Mouse (Mus musculus): Measurements from ENCODE around the gene Rsbn1. TPM values are rescaled to one million over a fixed set of nuclear protein-coding genes. Genes with fewer than 3 reads are reported as not detected.

Rsbn1 gene
- polyA plus RNA-seq, 1 experiment, result 0.91 TPM

GRCm38 (mm10) chr3:103984556-103984955, 70.6 kb downstream of the Rsbn1 start:
- Histone ChIP-seq H3K4me3 (replicated peaks) (no peak overlapping the region), H3K27me3 (ENCODE audit: control insufficient read depth) (no peaks in the 10 kb centered on the region), H3K4me1 (ENCODE audit: control insufficient read depth) (peaks cover 3% of the 10 kb centered on the region; the same call in 1 of the 2 replicates), H3K36me3 (ENCODE audit: control insufficient read depth) (peaks cover 44% of the 10 kb centered on the region), H3K9me3 (ENCODE audit: control insufficient read depth, low read length) (no peaks in the 10 kb centered on the region)
- TF ChIP-seq TAL1 (IDR thresholded peaks at IDR 0.05; ENCODE audit: low read length) (no peak), GATA1 (IDR thresholded peaks at IDR 0.05; ENCODE audit: low read length) (no peak)

GRCm38 (mm10) chr3:103985194-103985593, 71.3 kb downstream of the Rsbn1 start:
- H3K4me1 ChIP-seq (ENCODE audit: control insufficient read depth), result peaks cover 3% of the 10 kb centered on the region; the same call in 1 of the 2 replicates
- H3K36me3 ChIP-seq (ENCODE audit: control insufficient read depth), result peaks cover 46% of the 10 kb centered on the region
- TF ChIP-seq GATA1 (IDR thresholded peaks at IDR 0.05; ENCODE audit: low read length) (no peak), TAL1 (IDR thresholded peaks at IDR 0.05; ENCODE audit: low read length) (no peak)

GRCm38 (mm10) chr3:103987831-103988432, 74.0 kb downstream of the Rsbn1 start:
- no peak for TF ChIP-seq TAL1 (IDR thresholded peaks at IDR 0.05; ENCODE audit: low read length)
- no peak for TF ChIP-seq GATA1 (IDR thresholded peaks at IDR 0.05; ENCODE audit: low read length)
- H3K4me1 ChIP-seq (ENCODE audit: control insufficient read depth), result peaks cover 3% of the 10 kb centered on the region; the same call in 1 of the 2 replicates
- no peak overlapping the region for H3K4me3 ChIP-seq (replicated peaks)
- H3K36me3 ChIP-seq (ENCODE audit: control insufficient read depth), result peaks cover 59% of the 10 kb centered on the region
- H3K27me3 ChIP-seq (ENCODE audit: control insufficient read depth), result no peaks in the 10 kb centered on the region
- H3K9me3 ChIP-seq (ENCODE audit: control insufficient read depth, low read length), result no peaks in the 10 kb centered on the region

More at GRCm38 (mm10) chr3:103985194-103985593, 71.3 kb downstream of the Rsbn1 start:
- H3K9me3 ChIP-seq (ENCODE audit: control insufficient read depth, low read length), result no peaks in the 10 kb centered on the region
- H3K27me3 ChIP-seq (ENCODE audit: control insufficient read depth), result no peaks in the 10 kb centered on the region
- H3K4me3 ChIP-seq (replicated peaks), result no peak overlapping the region

- TF ChIP-seq TAL1 (IDR thresholded peaks at IDR 0.05; ENCODE audit: low read length) (no peak), GATA1 (IDR thresholded peaks at IDR 0.05; ENCODE audit: low read length) (no peak)
- Histone ChIP-seq H3K4me3 (replicated peaks) (no peak overlapping the region), H3K9me3 (ENCODE audit: control insufficient read depth, low read length) (no peaks in the 10 kb centered on the region), H3K27me3 (ENCODE audit: control insufficient read depth) (no peaks in the 10 kb centered on the region), H3K4me1 (ENCODE audit: control insufficient read depth) (peaks cover 3% of the 10 kb centered on the region; the same call in 1 of the 2 replicates), H3K36me3 (ENCODE audit: control insufficient read depth) (peaks cover 57% of the 10 kb centered on the region)
Measured at GRCm38 (mm10) chr3:103989352-103989751, 75.4 kb downstream of the Rsbn1 start.

GRCm38 (mm10) chr3:103991271-103991670, 77.4 kb downstream of the Rsbn1 start:
- TF ChIP-seq GATA1 (IDR thresholded peaks at IDR 0.05; ENCODE audit: low read length), result no peak
- no peak for TF ChIP-seq TAL1 (IDR thresholded peaks at IDR 0.05; ENCODE audit: low read length)

GRCm38 (mm10) chr3:103998724-103999123, 84.8 kb downstream of the Rsbn1 start:
- Histone ChIP-seq H3K36me3 (ENCODE audit: control insufficient read depth) (peaks cover 53% of the 10 kb centered on the region), H3K4me3 (replicated peaks) (no peak overlapping the region), H3K27me3 (ENCODE audit: control insufficient read depth) (no peaks in the 10 kb centered on the region), H3K4me1 (ENCODE audit: control insufficient read depth) (no peaks in the 10 kb centered on the region), H3K9me3 (ENCODE audit: control insufficient read depth, low read length) (no peaks in the 10 kb centered on the region)
- no peak for TF ChIP-seq TAL1 (IDR thresholded peaks at IDR 0.05; ENCODE audit: low read length)
- TF ChIP-seq GATA1 (IDR thresholded peaks at IDR 0.05; ENCODE audit: low read length), result no peak

More at GRCm38 (mm10) chr3:103991271-103991670, 77.4 kb downstream of the Rsbn1 start:
- no peaks in the 10 kb centered on the region for H3K27me3 ChIP-seq (ENCODE audit: control insufficient read depth)
- H3K9me3 ChIP-seq (ENCODE audit: control insufficient read depth, low read length), result no peaks in the 10 kb centered on the region
- peaks cover 58% of the 10 kb centered on the region for H3K36me3 ChIP-seq (ENCODE audit: control insufficient read depth)
- no peak overlapping the region for H3K4me3 ChIP-seq (replicated peaks)
- peaks cover 3% of the 10 kb centered on the region; the same call in 1 of the 2 replicates for H3K4me1 ChIP-seq (ENCODE audit: control insufficient read depth)

- H3K36me3 ChIP-seq (ENCODE audit: control insufficient read depth), result peaks cover 43% of the 10 kb centered on the region
Measured at GRCm38 (mm10) chr3:104006896-104007466, 93.1 kb downstream of the Rsbn1 start.

GRCm38 (mm10) chr3:104007479-104007878, 93.6 kb downstream of the Rsbn1 start:
- H3K27me3 ChIP-seq (ENCODE audit: control insufficient read depth), result no peaks in the 10 kb centered on the region
- H3K4me3 ChIP-seq (replicated peaks), result no peak overlapping the region
- peaks cover 41% of the 10 kb centered on the region for H3K36me3 ChIP-seq (ENCODE audit: control insufficient read depth)
- no peaks in the 10 kb centered on the region for H3K9me3 ChIP-seq (ENCODE audit: control insufficient read depth, low read length)
- TF ChIP-seq GATA1 (IDR thresholded peaks at IDR 0.05; ENCODE audit: low read length) (no peak), TAL1 (IDR thresholded peaks at IDR 0.05; ENCODE audit: low read length) (no peak)
- H3K4me1 ChIP-seq (ENCODE audit: control insufficient read depth), result no peaks in the 10 kb centered on the region

More at GRCm38 (mm10) chr3:104006896-104007466, 93.1 kb downstream of the Rsbn1 start:
- Histone ChIP-seq H3K27me3 (ENCODE audit: control insufficient read depth) (no peaks in the 10 kb centered on the region), H3K4me3 (replicated peaks) (no peak overlapping the region), H3K9me3 (ENCODE audit: control insufficient read depth, low read length) (no peaks in the 10 kb centered on the region), H3K4me1 (ENCODE audit: control insufficient read depth) (no peaks in the 10 kb centered on the region)
- TF ChIP-seq TAL1 (IDR thresholded peaks at IDR 0.05; ENCODE audit: low read length) (no peak), GATA1 (IDR thresholded peaks at IDR 0.05; ENCODE audit: low read length) (no peak)

GRCm38 (mm10) chr3:104009924-104010662, 96.2 kb downstream of the Rsbn1 start:
- Histone ChIP-seq H3K4me1 (ENCODE audit: control insufficient read depth) (no peaks in the 10 kb centered on the region), H3K4me3 (replicated peaks) (no peak overlapping the region), H3K36me3 (ENCODE audit: control insufficient read depth) (peaks cover 32% of the 10 kb centered on the region)

More at GRCm38 (mm10) chr3:104009924-104010662, 96.2 kb downstream of the Rsbn1 start:
- TF ChIP-seq GATA1 (IDR thresholded peaks at IDR 0.05; ENCODE audit: low read length), result no peak
- Histone ChIP-seq H3K27me3 (ENCODE audit: control insufficient read depth) (no peaks in the 10 kb centered on the region), H3K9me3 (ENCODE audit: control insufficient read depth, low read length) (no peaks in the 10 kb centered on the region)
